Mouse (Mus musculus) embryonic facial prominence, embryonic 15.5 days (tissue): ENCODE data around the gene Atp8b4. TPM values are rescaled to one million over a fixed set of nuclear protein-coding genes. Genes with fewer than 3 reads are reported as not detected.

Source experiments
- ATAC-seq: fragments of 200-750 bp; cut with Nextera tagmentation; 2 replicates; pipeline ENCODE4 v1.8.0; 2017; ENCODE audit warnings: low read depth, moderate TSS enrichment; ENCODE audit not compliant: insufficient number of reproducible peaks, low FRiP score, low TSS enrichment
- H3K27ac ChIP-seq: fragments of 300-500 bp; sonication (generic); replicated peaks from 2 replicates; pipeline ENCODE4 v1.5.1; 2015; ENCODE audit warnings: mild to moderate bottlenecking, inconsistent platforms
- H3K27me3 ChIP-seq: fragments of 300-500 bp; sonication (generic); 2 replicates; pipeline ENCODE4 v1.6.1; 2015; ENCODE audit warnings: inconsistent platforms
- H3K36me3 ChIP-seq: fragments of 300-500 bp; sonication (generic); 2 replicates; pipeline ENCODE4 v1.6.1; 2015; ENCODE audit warnings: mild to moderate bottlenecking, inconsistent platforms
- H3K4me1 ChIP-seq: fragments of 300-500 bp; sonication (generic); 2 replicates; pipeline ENCODE4 v1.6.1; 2015; ENCODE audit warnings: inconsistent platforms
- H3K4me2 ChIP-seq: fragments of 300-500 bp; sonication (generic); replicated peaks from 2 replicates; pipeline ENCODE4 v1.6.1; 2015; ENCODE audit warnings: mild to moderate bottlenecking, inconsistent platforms
- H3K4me3 ChIP-seq: fragments of 300-500 bp; sonication (generic); replicated peaks from 2 replicates; pipeline ENCODE4 v1.5.1; 2015; ENCODE audit warnings: mild to moderate bottlenecking, inconsistent platforms
- H3K9ac ChIP-seq: fragments of 300-500 bp; sonication (generic); 2 replicates; pipeline ENCODE4 v1.6.1; 2015; ENCODE audit warnings: inconsistent platforms
- H3K9me3 ChIP-seq: fragments of 300-500 bp; sonication (generic); replicated peaks from 2 replicates; pipeline ENCODE4 v1.6.1; 2016; ENCODE audit warnings: inconsistent platforms
- whole genome bisulfite sequencing: fragments of 180-500 bp; shearing (Covaris S2); methylation state at CpG from one replicate; pipeline ENCODE4 v1.1.7; 2015; 5-methylcytosine and 5-hydroxymethylcytosine counted together
- polyA plus RNA-seq: library from polyadenylated mRNA; unstranded; fragments of >200 nt; fragmentation: Nextera tagmentation; extraction: Ambion mirVana; gene quantifications from 2 replicates; pipeline ENCODE4 v1.2.1, GENCODE M21; 2015

Atp8b4 gene
- polyA plus RNA-seq, 1 experiment from 2014 or later, result 3.4 TPM

DNA sequence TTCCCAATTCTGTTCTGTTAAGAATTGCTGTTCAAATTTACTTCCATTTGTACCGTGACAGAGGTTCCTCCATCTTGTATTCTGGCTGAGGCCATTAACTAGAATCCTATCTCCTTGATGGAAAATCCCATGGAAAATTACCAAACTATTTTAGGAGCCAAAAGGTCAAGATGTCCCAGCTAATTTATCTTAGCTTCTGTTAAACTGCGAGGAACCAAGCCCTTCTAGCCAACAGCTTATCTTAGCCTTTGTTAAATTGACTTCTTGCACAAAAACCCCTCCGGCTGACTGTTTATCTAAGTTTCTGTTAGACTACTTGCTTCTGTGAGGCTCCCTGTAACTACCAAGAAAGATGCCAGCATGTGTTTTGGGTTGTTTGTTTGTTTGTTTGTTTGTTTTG lies 183.5 kb downstream of the Atp8b4 start:
- 70% methylated on average over 3 of the region's 3 CpGs for WGBS
- no peak overlapping the region for H3K4me3 ChIP-seq
- no peak for ATAC-seq
- H3K9me3 ChIP-seq, result no peaks in the 10 kb centered on the region
- H3K4me1 ChIP-seq, result 0 out of 2 replicates have a peak, but pooled peaks cover 2% of the 10 kb centered on the region
- no peak overlapping the region for H3K4me2 ChIP-seq
- no peaks in the 10 kb centered on the region for H3K36me3 ChIP-seq
- H3K27ac ChIP-seq, result no peak overlapping the region
- no peaks in the 10 kb centered on the region for H3K27me3 ChIP-seq
- no peak overlapping the region for H3K9ac ChIP-seq

DNA sequence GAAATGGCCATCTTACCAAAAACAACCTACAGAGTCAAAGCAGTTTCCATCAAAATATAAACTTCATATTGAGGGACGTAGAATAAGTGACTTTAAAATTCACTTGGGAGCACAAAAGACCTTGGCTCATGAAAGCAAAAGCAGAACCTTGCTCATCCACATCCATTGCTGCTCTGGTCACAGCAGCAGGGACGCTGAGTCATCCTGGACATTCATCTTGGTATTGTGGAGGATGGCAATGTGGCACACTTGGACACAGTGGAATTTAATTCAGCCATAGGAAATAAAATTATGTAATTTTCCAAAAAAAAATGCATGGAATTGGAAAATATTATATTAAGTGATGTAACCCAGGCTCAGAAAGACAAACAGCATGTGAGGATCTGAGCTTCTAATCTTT lies 184.1 kb downstream of the Atp8b4 start:
- ATAC-seq, result no peak
- Histone ChIP-seq H3K4me2 (no peak overlapping the region), H3K9ac (no peak overlapping the region), H3K27me3 (no peaks in the 10 kb centered on the region), H3K4me3 (no peak overlapping the region), H3K27ac (no peak overlapping the region), H3K36me3 (no peaks in the 10 kb centered on the region), H3K4me1 (no peaks in the 10 kb centered on the region), H3K9me3 (no peaks in the 10 kb centered on the region)
- 87% methylated on average over 2 of the region's 2 CpGs for WGBS

GRCm38 (mm10) chr2:126311056-126311455 lies 189.4 kb downstream of the Atp8b4 start:
- no peak overlapping the region for H3K4me3 ChIP-seq
- H3K9me3 ChIP-seq, result no peaks in the 10 kb centered on the region
- H3K9ac ChIP-seq, result no peak overlapping the region
- no peaks in the 10 kb centered on the region for H3K27me3 ChIP-seq
- H3K27ac ChIP-seq, result no peak overlapping the region
- H3K36me3 ChIP-seq, result no peaks in the 10 kb centered on the region
- no peak for ATAC-seq
- H3K4me2 ChIP-seq, result no peak overlapping the region
- H3K4me1 ChIP-seq, result no peaks in the 10 kb centered on the region
- 79% methylated on average over 1 of the region's 1 CpGs for WGBS

DNA sequence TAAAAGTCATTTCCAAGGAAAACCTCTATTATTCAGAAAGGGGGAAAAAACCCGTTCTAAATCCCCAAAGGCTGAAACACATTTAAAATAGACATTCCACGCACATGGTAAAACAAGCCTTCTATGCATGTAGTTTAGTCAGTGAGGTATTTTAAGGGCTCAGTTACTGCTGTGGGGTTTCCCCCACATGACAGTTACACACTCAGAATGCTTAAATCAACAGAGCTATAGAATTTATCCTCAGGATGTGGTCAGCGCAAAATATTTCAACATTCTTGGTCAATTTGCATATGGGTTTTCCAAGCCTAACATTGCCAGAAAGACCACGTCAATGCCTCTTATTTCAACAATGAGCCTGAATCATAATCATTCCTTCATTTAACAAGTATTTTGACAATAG lies 190.5 kb downstream of the Atp8b4 start:
- H3K9me3 ChIP-seq, result no peaks in the 10 kb centered on the region
- no peak overlapping the region for H3K27ac ChIP-seq
- ATAC-seq, result no peak; the same call in 1 of the 2 replicates
- no peak overlapping the region for H3K4me2 ChIP-seq
- H3K4me3 ChIP-seq, result no peak overlapping the region
- H3K4me1 ChIP-seq, result no peaks in the 10 kb centered on the region
- 40% methylated on average over 4 of the region's 4 CpGs for WGBS
- H3K27me3 ChIP-seq, result no peaks in the 10 kb centered on the region
- H3K36me3 ChIP-seq, result no peaks in the 10 kb centered on the region
- no peak overlapping the region for H3K9ac ChIP-seq

GRCm38 (mm10) chr2:126304621-126305020 lies 195.9 kb downstream of the Atp8b4 start:
- no peak for ATAC-seq
- Histone ChIP-seq H3K9ac (no peak overlapping the region), H3K4me3 (no peak overlapping the region), H3K27me3 (no peaks in the 10 kb centered on the region), H3K27ac (no peak overlapping the region), H3K4me1 (0 out of 2 replicates have a peak, but pooled peaks cover 4% of the 10 kb centered on the region), H3K36me3 (no peaks in the 10 kb centered on the region), H3K4me2 (no peak overlapping the region), H3K9me3 (no peaks in the 10 kb centered on the region)
- 32% methylated on average over 5 of the region's 5 CpGs for WGBS

DNA sequence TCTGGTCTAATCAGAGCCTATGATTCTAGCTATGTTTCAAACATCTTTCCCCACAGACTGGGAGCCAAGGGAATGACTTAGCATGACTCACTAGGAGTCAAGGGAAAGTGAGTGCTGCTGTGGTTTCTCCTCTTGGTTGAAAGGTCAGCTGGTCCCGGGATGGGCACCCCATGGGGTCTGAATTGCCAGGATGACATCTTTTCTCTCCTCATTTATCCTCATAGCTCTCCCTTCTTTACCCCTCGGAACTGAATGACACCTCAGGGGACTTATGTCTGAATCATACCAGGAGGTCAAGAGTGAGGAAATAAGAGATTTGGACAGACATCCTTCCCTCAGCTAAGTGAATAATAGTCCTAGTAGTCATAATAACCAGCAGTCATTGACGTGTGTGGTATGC lies 197.2 kb downstream of the Atp8b4 start:
- Histone ChIP-seq H3K27me3 (no peaks in the 10 kb centered on the region), H3K9me3 (no peaks in the 10 kb centered on the region), H3K27ac (no peak overlapping the region), H3K36me3 (no peaks in the 10 kb centered on the region), H3K4me2 (no peak overlapping the region), H3K9ac (no peak overlapping the region), H3K4me3 (no peak overlapping the region), H3K4me1 (0 out of 2 replicates have a peak, but pooled peaks cover 4% of the 10 kb centered on the region)
- no peak for ATAC-seq
- 39% methylated on average over 3 of the region's 3 CpGs for WGBS

- WGBS, result 65% methylated on average over 3 of the region's 3 CpGs
- no peak for ATAC-seq
- 0 out of 2 replicates have a peak, but pooled peaks cover 4% of the 10 kb centered on the region for H3K4me1 ChIP-seq
- no peaks in the 10 kb centered on the region for H3K27me3 ChIP-seq
- no peaks in the 10 kb centered on the region for H3K9me3 ChIP-seq
- no peak overlapping the region for H3K4me2 ChIP-seq
- no peaks in the 10 kb centered on the region for H3K36me3 ChIP-seq
- H3K4me3 ChIP-seq, result no peak overlapping the region
- H3K9ac ChIP-seq, result no peak overlapping the region
- H3K27ac ChIP-seq, result no peak overlapping the region
Measured at GRCm38 (mm10) chr2:126302381-126302780, 198.1 kb downstream of the Atp8b4 start.

- no peaks in the 10 kb centered on the region for H3K27me3 ChIP-seq
- H3K4me3 ChIP-seq, result no peak overlapping the region
- no peaks in the 10 kb centered on the region for H3K36me3 ChIP-seq
- H3K4me1 ChIP-seq, result no peaks in the 10 kb centered on the region; the same call in 1 of the 2 replicates
- no peak overlapping the region for H3K4me2 ChIP-seq
- H3K27ac ChIP-seq, result no peak overlapping the region
- no peak for ATAC-seq
- H3K9me3 ChIP-seq, result no peaks in the 10 kb centered on the region
- 76% methylated on average over 7 of the region's 7 CpGs for WGBS
- no peak overlapping the region for H3K9ac ChIP-seq
Measured at GRCm38 (mm10) chr2:126290702-126291101, 209.8 kb downstream of the Atp8b4 start.

- Histone ChIP-seq H3K4me2 (no peak overlapping the region), H3K27ac (no peak overlapping the region), H3K4me1 (no peaks in the 10 kb centered on the region; the same call in 1 of the 2 replicates), H3K27me3 (no peaks in the 10 kb centered on the region), H3K36me3 (no peaks in the 10 kb centered on the region), H3K9me3 (no peaks in the 10 kb centered on the region), H3K4me3 (no peak overlapping the region), H3K9ac (no peak overlapping the region)
- no peak for ATAC-seq
- WGBS, result 78% methylated on average over 5 of the region's 5 CpGs
Measured at GRCm38 (mm10) chr2:126287942-126288341, 212.5 kb downstream of the Atp8b4 start.

DNA sequence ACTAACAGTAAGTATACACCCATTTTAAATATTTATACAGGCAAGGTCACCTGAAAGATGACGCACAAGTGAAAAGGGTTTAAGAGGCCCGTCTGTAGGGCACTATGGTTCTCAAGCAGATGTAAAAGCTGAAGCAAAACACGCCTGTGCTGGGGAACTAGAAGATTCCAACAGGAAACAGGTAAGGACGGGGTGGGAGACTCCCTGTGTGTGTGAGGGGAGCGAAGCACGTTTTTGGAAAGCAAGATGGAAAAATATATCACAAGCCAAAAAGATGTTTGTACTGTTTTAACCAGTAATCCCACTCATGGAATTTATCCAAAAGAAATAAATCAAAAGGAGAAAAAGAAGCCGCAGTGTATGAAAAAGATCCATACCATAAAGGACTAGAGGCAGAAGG lies 214.1 kb downstream of the Atp8b4 start:
- Histone ChIP-seq H3K4me3 (no peak overlapping the region), H3K9ac (no peak overlapping the region), H3K36me3 (no peaks in the 10 kb centered on the region), H3K27ac (0 out of 2 replicates have a peak overlapping the region, but pooled peaks have one; percentile 13), H3K27me3 (no peaks in the 10 kb centered on the region), H3K9me3 (no peaks in the 10 kb centered on the region), H3K4me1 (no peaks in the 10 kb centered on the region; the same call in 1 of the 2 replicates), H3K4me2 (no peak overlapping the region)
- no peak; the same call in 1 of the 2 replicates for ATAC-seq
- 52% methylated on average over 7 of the region's 7 CpGs for WGBS

- Histone ChIP-seq H3K9me3 (no peaks in the 10 kb centered on the region), H3K36me3 (no peaks in the 10 kb centered on the region), H3K4me1 (no peaks in the 10 kb centered on the region), H3K27me3 (no peaks in the 10 kb centered on the region), H3K4me3 (no peak overlapping the region), H3K9ac (no peak overlapping the region), H3K27ac (no peak overlapping the region), H3K4me2 (no peak overlapping the region)
- 29% methylated on average over 6 of the region's 6 CpGs for WGBS
- 0 out of 2 replicates have a peak, but pooled peaks have one; percentile 60 for ATAC-seq
Measured at GRCm38 (mm10) chr2:126284071-126284470, 216.4 kb downstream of the Atp8b4 start.

DNA sequence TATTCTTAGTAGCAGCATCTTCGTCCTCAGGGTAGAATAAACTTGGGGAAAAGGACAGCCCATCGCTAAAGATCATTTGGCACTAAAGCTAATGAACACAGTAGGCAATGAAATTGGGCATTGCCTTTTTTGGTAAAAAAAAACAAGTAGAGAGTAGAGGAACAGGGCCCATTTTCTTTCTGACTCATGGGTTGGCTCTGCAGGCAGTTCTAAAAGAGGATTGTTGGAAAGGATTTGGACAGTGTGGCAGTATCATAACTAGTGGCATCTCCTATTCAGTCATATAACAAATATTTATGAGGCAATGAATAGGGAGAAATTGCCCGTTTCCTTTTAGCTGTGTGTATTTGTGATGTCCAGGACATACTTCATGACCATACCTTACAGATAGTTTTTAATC lies 217.4 kb downstream of the Atp8b4 start:
- no peaks in the 10 kb centered on the region for H3K36me3 ChIP-seq
- no peak overlapping the region for H3K4me2 ChIP-seq
- no peaks in the 10 kb centered on the region for H3K4me1 ChIP-seq
- no peak overlapping the region for H3K4me3 ChIP-seq
- no peak overlapping the region for H3K27ac ChIP-seq
- H3K9ac ChIP-seq, result no peak overlapping the region
- no peaks in the 10 kb centered on the region for H3K27me3 ChIP-seq
- WGBS, result 58% methylated on average over 3 of the region's 3 CpGs
- no peak for ATAC-seq
- no peaks in the 10 kb centered on the region for H3K9me3 ChIP-seq
